Mouse (Mus musculus): ENCODE data around the gene Gpc6.

Gene Gpc6

DNA sequence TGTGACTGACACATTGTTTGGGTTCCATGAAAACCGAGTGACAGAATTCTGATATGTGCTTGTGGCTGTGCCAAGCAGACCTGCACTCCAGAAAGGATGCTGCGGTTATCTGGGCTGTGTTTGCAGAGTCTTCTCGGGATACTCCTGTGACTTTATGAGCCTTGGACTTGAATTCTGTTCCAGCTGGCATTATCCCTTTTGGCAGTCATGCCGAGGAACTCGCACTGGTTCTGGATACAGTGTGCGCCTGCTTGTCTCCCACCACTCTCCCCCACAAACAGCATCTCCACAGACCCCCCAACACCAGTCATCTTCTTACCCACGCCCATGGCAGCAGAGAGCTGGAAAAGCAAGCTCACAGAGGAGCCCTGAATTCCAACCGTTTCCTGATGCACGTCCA is 1084.4 kb downstream of the Gpc6 start:
- DNase-seq (ENCODE audit: low spot score): no peak

DNA sequence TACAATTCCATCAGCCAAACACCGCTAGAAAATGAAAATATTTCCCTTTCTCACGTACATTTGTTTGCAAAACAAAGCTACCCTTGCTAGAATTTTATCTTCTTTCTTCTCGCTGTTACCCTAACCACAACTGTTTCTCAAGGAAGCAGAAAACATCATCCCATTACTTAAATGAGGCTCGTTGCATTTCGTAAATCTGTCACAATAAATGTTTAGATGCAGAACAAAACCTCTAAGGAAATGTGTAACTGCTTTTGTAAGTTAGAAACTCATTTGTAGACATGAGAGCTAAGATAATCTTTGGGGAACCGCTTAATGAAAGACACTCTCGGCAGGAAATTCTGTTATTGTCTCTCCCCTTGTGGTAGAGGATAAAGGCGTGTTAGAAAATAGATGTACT is 1088.1 kb downstream of the Gpc6 start:
- DNase-seq (ENCODE audit: low spot score): no peak

DNA sequence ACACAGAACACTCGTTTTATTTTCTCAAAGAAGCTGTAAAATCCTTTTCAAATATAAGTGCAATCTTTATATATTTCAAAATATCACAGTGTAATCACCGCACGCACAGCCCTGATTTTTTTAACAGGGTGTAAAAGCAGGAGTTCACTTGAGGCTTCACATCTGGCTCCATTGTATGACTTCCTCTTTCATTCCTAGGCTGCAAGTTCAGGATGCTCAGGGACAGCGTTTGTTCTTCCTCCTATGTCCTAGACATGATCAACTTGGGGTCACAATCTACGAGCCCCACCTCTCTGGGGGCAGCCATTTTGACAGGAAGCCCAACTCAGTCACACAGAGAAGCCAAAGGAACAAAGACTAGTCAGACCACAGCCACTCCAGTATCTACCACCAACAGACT is 1094.2 kb downstream of the Gpc6 start:
- DNase-seq (ENCODE audit: low spot score): no peak

DNA sequence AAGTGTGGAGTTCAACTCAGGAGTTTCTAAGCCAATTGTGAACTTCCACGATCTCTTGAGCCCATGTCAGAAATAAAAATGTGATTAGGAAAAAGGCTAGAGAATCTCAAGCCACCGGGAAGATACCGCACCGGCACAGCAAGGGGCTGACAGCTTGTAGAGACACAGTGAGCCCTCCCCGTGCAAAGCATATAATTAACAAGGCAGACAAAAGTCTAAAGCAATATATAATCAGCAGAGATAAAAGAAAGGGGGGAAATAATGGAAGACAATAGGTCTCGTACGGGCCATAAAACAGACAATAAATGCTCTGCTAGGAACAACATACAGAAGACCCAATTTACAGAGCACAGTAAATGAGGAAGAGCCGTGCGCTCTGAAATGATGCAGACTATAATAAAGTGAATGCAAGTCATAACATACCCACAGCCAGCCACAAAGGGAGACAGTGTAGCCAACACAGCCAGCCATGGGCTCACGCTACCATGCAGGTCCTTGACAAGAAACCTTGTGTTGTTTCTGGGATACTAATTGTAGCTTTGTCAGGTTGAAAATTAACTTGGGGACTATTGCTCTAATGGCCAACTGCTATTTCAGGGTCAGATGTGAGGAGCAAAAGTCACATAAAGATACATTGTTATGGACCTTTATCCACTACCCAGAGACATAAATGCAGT is 1096.9 kb downstream of the Gpc6 start:
- DNase-seq (ENCODE audit: low spot score): no peak
